Comparison of ENCODE assay signal across 7 mouse cellular contexts in the genomic region with DNA sequence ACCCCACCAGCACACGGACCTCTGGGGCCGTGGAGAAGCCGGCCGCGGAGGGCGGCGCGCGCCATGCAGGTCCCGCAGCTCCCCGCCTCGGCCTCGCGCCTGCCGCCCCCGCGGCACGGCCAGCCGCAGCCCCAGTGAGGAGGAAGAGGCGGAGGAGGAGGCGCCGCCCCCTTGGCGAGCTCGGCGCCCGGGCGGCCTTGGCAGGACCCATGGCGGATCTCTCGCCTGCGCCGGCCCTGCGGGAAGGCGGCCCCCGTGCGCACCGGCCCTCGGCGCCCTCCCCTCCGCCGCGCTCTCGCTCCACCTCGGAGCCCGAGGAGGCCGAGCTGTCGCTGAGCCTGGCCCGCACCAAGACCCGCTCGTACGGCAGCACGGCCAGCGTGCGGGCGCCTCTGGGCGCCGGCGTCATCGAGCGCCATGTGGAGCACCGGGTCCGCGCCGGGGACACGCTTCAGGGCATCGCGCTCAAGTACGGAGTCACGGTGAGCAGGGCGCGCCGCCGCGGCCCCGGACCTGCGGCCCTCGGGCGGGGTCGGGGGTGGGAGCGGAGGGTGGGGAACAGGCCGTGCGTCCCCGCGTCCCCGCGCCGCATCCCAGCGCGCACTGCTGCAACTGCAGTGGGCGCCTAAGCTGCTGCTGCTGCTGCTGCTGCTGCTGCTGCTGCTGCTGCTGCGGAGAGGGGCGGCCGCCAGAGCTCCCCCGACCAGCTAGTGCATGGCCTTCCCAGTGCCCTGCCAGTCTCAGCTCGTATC. TPM values are rescaled to one million over a fixed set of nuclear protein-coding genes. Genes with fewer than 3 reads are reported as not detected.
DNase-seq lines count a peak whose midpoint lies in the region; ATAC-seq and TF ChIP-seq lines count a peak whose summit lies in the region.

A gene (plus strand): TSS at position 186 of the 752 bp plus-strand sequence.

- H3K4me2 ChIP-seq in intestine, embryonic 14.5 days (ENCODE audit: low read length) = peak within 1 kb of the TSS; percentile 79

- no peaks in the 10 kb centered on the region for H3K36me3 ChIP-seq in intestine, embryonic 14.5 days (ENCODE audit: control insufficient read depth, insufficient read depth, low read length)
- H3K36me3 ChIP-seq in small intestine, adult 2 months (ENCODE audit: control insufficient read depth, insufficient read depth, low read length) = no peaks in the 10 kb centered on the region

- peak within 1 kb of the TSS; percentile 83 for H3K9ac ChIP-seq in intestine, embryonic 14.5 days (ENCODE audit: low read length)

- H3K4me1 ChIP-seq in intestine, embryonic 14.5 days (replicated peaks; ENCODE audit: control insufficient read depth, insufficient read depth, low read length) = no peaks in the 10 kb centered on the region; the same call in 1 of the 2 replicates
- H3K4me1 ChIP-seq in small intestine, adult 2 months (ENCODE audit: control insufficient read depth, insufficient read depth, insufficient read length, low read length) = peaks cover 3% of the 10 kb centered on the region; the same call in 1 of the 2 replicates

- no peaks in the 10 kb centered on the region for H3K9me3 ChIP-seq in intestine, embryonic 14.5 days (ENCODE audit: control insufficient read depth, low read length)

- H3K27ac ChIP-seq in intestine, embryonic 14.5 days (ENCODE audit: low read depth) = peak within 1 kb of the TSS; percentile 86
- H3K27ac ChIP-seq in small intestine, adult 2 months (ENCODE audit: insufficient read depth, low read depth, low read length) = 0 out of 2 replicates have a peak within 1 kb of the TSS, but pooled peaks have one; percentile 36

- TF ChIP-seq CTCF in small intestine, adult 2 months (IDR thresholded peaks at IDR 0.05; ENCODE audit: extremely low read depth, insufficient read length, insufficient replicate concordance, low read depth, low read length) = no peak

- intact Hi-C loops in gastrocnemius, postnatal 36 days (cut with DNase I) = no loop called here
- intact Hi-C loops in left cerebral cortex, postnatal 25 days (cut with DNase I) = loop anchor here (1.0 kb wide), 1 partner anchor 14 kb away; a partner anchor contains a TSS

- TF ChIP-seq POLR2A in small intestine, adult 2 months (IDR thresholded peaks at IDR 0.05; ENCODE audit: low read depth, low read length) = peak; percentile 33; the same call in 1 of the 2 replicates

- H3K4me3 ChIP-seq in intestine, embryonic 14.5 days (ENCODE audit: low read depth, low read length) = peak within 1 kb of the TSS; percentile 71
- H3K4me3 ChIP-seq in small intestine, adult 2 months (ENCODE audit: low read depth, low read length) = peak within 1 kb of the TSS; percentile 90

- H3K27me3 ChIP-seq in intestine, embryonic 14.5 days (replicated peaks; ENCODE audit: control insufficient read depth, insufficient read depth, low read length) = no peaks in the 10 kb centered on the region
- H3K27me3 ChIP-seq in small intestine, adult 2 months (ENCODE audit: control insufficient read depth, insufficient read depth, low read length) = no peaks in the 10 kb centered on the region

- under 1% methylated on average over 65 of the region's 94 CpGs for WGBS in intestine, embryonic 14.5 days
- WGBS in small intestine, adult 2 months = under 1% methylated on average over 94 of the region's 94 CpGs

- DNase-seq in adrenal gland, postnatal 10 days = peak; percentile 89
- DNase-seq in embryo, embryonic 10.5 days (ENCODE audit: low spot score) = peak; percentile 69
- peak; percentile 72 to 80 for DNase-seq in gastrocnemius, postnatal 36 days
- peak; percentile 86 for DNase-seq in intestine, embryonic 14.5 days (ENCODE audit: low spot score)
- DNase-seq in left cerebral cortex, postnatal 25 days (ENCODE audit: low spot score in 2 of 2) = peak; percentile 64 to 80
- peak; percentile 71 for DNase-seq in mesoderm, embryonic 11.5 days (ENCODE audit: low read depth, low spot score)

- peak; percentile 90 for ATAC-seq in intestine, embryonic 14.5 days (replicated peaks; ENCODE audit: low FRiP score, low TSS enrichment, low read depth)

RNA-seq across cellular contexts. Expression of the gene that starts here (rescaled TPM):
- total RNA-seq in adrenal gland, postnatal 10 days (2021) = 10 to 100 TPM; 15.3 to 17.5 TPM
- total RNA-seq in gastrocnemius, postnatal 36 days (2021) = 1 to 10 TPM; 5.3 to 5.8 TPM
- polyA plus RNA-seq in intestine, embryonic 14.5 days (2014; fragmentation: Nextera tagmentation; extraction: Ambion mirVana) = 24.3 and 26.6 TPM in 2 replicates
- total RNA-seq in left cerebral cortex, postnatal 25 days (2021) = 10 to 100 TPM; 68.1 to 69.2 TPM
- 8.8 and 13.7 TPM in 2 replicates for polyA plus RNA-seq in small intestine, adult 2 months (2012; rRNA removed)

Comparison
In these comparisons a context has a peak if more than half of its experiments do, and no peak if none do; other contexts are left out.
1. Peak in every context shown above with its lines: DNase-seq, ATAC-seq, H3K4me3 ChIP-seq and H3K27ac ChIP-seq.